Mouse (Mus musculus) lung, postnatal 0 days (tissue): ENCODE measurements around the gene Mprip. TPM values are rescaled to one million over a fixed set of nuclear protein-coding genes. Genes with fewer than 3 reads are reported as not detected.

Experiments
- ATAC-seq: fragments of 200-750 bp; cut with Nextera tagmentation; 2 replicates; pipeline ENCODE4 v1.8.0; 2017; ENCODE audit warnings: moderate library complexity
- DNase-seq: peaks from one replicate; pipeline ENCODE4 v3.0.0-alpha.2; 2016; ENCODE audit warnings: low spot score
- H3K27ac ChIP-seq: fragments of 300-500 bp; sonication (generic); 2 replicates; pipeline ENCODE4 v1.5.1; 2014; ENCODE audit warnings: antibody characterized with exemption, mild to moderate bottlenecking, low read length, mixed read lengths
- H3K27me3 ChIP-seq: fragments of 300-500 bp; sonication (generic); replicated peaks from 2 replicates; pipeline ENCODE4 v1.6.1; 2014; ENCODE audit warnings: low read length, mixed read lengths; ENCODE audit not compliant: insufficient read depth
- H3K36me3 ChIP-seq: fragments of 300-500 bp; sonication (generic); 2 replicates; pipeline ENCODE4 v1.6.1; 2014; ENCODE audit warnings: low read length, mixed read lengths; ENCODE audit not compliant: insufficient read depth
- H3K4me1 ChIP-seq: fragments of 300-500 bp; sonication (generic); 2 replicates; pipeline ENCODE4 v1.6.1; 2014; ENCODE audit warnings: antibody characterized with exemption, low read depth, low read length, mixed read lengths; ENCODE audit not compliant: insufficient read depth
- H3K4me2 ChIP-seq: fragments of 300-500 bp; sonication (generic); replicated peaks from 2 replicates; pipeline ENCODE4 v1.6.1; 2014; ENCODE audit warnings: low read depth, mild to moderate bottlenecking, low read length, moderate library complexity, mixed read lengths
- H3K4me3 ChIP-seq: fragments of 300-500 bp; sonication (generic); 2 replicates; pipeline ENCODE4 v1.5.1; 2014; ENCODE audit warnings: low read depth, low read length
- H3K9ac ChIP-seq: fragments of 300-500 bp; sonication (generic); replicated peaks from 2 replicates; pipeline ENCODE4 v1.6.1; 2014; ENCODE audit warnings: low read depth, mild to moderate bottlenecking
- H3K9me3 ChIP-seq: fragments of 300-500 bp; sonication (generic); 2 replicates; pipeline ENCODE4 v1.6.1; 2016; ENCODE audit warnings: low read length, mixed read lengths
- CTCF ChIP-seq: IDR thresholded peaks from 2 replicates; pipeline ENCODE4 v1.5.1; 2016; ENCODE audit warnings: antibody characterized with exemption, mild to moderate bottlenecking
- EP300 ChIP-seq: IDR thresholded peaks from 2 replicates; pipeline ENCODE4 v1.6.1; 2016; ENCODE audit warnings: antibody characterized with exemption, mild to moderate bottlenecking, control low read depth
- WGBS: fragments of 180-500 bp; shearing (Covaris S2); extraction: QIAGEN DNeasy Blood & Tissue Kit; methylation state at CpG from one replicate; pipeline ENCODE4 v1.1.7; 2014; 5-methylcytosine and 5-hydroxymethylcytosine counted together
- polyA plus RNA-seq: library from polyadenylated mRNA; unstranded; fragments of >200 nt; fragmentation: Nextera tagmentation; extraction: Ambion mirVana; gene quantifications from 2 replicates; pipeline ENCODE4 v1.2.1, GENCODE M21; 2015

Mprip gene
- polyA plus RNA-seq, 1 experiment from 2014 or later = 88.0 TPM

DNA sequence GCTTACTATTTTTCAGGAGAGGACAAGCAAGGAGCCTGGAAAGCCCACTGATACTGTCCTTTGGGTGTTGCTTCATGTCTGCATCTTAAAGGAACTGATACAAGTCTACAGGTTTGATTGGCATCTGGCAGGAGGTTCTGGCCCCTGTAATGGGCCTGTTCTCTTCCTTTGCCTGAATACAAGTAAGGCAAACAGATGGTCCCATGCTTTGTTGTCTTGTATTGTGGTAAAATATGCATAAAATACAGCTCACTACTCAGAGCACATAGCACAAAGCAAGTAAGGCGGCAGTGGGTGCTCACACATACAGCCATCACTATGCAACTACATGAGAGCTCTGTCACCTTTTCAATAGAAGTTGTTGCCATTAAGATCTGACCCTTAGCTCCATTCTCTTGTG, 39.7 kb downstream of the Mprip start:
- Histone ChIP-seq H3K36me3 (peaks cover 14% of the 10 kb centered on the region; the same call in 1 of the 2 replicates), H3K4me2 (no peak overlapping the region), H3K9ac (no peak overlapping the region), H3K27ac (no peak overlapping the region), H3K27me3 (no peaks in the 10 kb centered on the region), H3K9me3 (no peaks in the 10 kb centered on the region), H3K4me1 (peaks cover 14% of the 10 kb centered on the region; the same call in 1 of the 2 replicates), H3K4me3 (no peak overlapping the region)
- TF ChIP-seq EP300 (no peak), CTCF (no peak)
- no peak for ATAC-seq
- 97% methylated on average over 1 of the region's 1 CpGs for WGBS
- no peak for DNase-seq

DNA sequence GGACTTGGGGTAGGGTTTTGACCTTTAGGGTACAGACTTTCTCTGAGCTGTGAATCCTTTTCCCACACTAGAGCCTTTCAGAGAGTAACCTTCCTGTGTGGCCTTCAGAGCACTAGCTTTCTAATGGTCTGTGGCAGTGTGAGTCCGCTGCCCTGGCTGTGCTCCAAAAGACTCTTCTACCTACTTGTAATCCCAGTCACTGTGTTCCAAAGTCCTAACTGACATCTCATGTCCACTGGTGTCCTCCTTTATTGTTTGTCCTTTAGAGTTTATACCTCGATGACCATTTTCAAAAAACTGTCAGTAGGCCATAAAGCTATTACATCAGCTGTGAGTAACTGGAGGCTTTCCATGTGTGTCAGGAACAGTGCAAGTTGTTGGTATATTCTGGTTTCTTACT, 44.0 kb downstream of the Mprip start:
- Histone ChIP-seq H3K4me3 (no peak overlapping the region), H3K27ac (no peak overlapping the region), H3K9ac (no peak overlapping the region), H3K4me1 (peaks cover 24% of the 10 kb centered on the region; the same call in 1 of the 2 replicates), H3K27me3 (no peaks in the 10 kb centered on the region), H3K36me3 (no peaks in the 10 kb centered on the region), H3K9me3 (no peaks in the 10 kb centered on the region), H3K4me2 (no peak overlapping the region)
- TF ChIP-seq CTCF (no peak), EP300 (no peak)
- DNase-seq (peak; percentile 10), ATAC-seq (no peak)
- WGBS = 54% methylated on average over 2 of the region's 2 CpGs

DNA sequence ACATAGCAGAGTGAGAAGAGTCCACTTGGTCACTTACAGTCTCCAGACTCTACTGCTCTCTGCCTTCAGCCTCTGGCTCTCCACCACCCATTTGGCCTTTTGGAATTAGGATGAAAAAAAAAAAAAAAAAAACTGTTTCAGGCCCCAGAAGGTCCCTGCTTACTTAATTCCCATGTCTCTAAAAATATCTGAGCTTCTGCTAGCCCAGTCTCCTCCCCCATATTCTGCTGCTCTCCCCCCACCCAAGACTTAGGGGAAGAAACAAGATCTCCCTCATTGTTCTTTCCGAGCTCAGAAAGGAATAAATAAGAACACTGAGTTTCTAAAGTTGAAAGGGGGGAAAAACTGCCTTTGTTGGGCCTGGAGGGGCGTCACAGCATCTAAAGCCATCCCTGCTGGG, 46.4 kb downstream of the Mprip start:
- peak overlapping the region; percentile 17; the same call in 1 of the 2 replicates for H3K4me2 ChIP-seq
- peaks cover 24% of the 10 kb centered on the region; the same call in 1 of the 2 replicates for H3K4me1 ChIP-seq
- H3K36me3 ChIP-seq = no peaks in the 10 kb centered on the region
- H3K27me3 ChIP-seq = no peaks in the 10 kb centered on the region
- ATAC-seq (peak; percentile 59), DNase-seq (peak; percentile 71)
- H3K27ac ChIP-seq = peak overlapping the region; percentile 87
- no peak overlapping the region for H3K4me3 ChIP-seq
- H3K9ac ChIP-seq = no peak overlapping the region
- whole genome bisulfite sequencing = 30% methylated on average over 2 of the region's 2 CpGs
- H3K9me3 ChIP-seq = no peaks in the 10 kb centered on the region
- no peak for TF ChIP-seq EP300
- no peak for TF ChIP-seq CTCF

DNA sequence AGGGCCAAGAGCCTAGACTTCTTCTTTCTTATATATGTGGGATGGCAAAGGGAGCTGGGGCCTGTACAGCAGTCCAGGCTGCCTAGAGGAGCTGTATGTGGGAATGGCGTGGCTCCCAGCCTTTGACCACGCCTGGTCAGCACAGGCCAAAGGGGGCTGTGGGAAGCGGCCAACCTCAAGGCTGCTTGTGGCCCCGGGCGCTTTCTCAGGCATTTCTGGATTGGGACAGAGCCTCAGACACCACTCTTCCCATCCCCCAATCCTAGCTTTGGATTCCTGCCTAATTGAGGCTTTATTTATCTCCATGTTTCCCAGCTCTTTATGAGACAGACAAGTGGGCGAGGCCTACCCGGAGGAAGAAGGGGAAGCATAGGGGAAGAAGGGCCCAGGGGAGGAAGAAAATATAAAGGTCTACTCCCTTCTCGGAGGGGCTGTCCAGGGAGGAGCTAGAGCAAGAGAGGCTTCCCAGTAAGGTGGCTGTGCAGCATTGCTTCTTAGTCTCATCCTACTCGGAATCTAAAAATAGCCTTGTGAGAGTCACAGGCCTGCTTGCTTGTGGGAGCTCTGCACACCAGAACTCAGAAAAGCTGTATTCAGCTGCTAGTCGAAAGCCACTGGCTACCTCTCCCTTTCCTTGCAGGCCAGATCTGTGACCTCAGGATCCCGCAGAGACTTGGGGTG, 47.0 kb downstream of the Mprip start:
- Histone ChIP-seq H3K27ac (peak overlapping the region; percentile 87), H3K4me3 (no peak overlapping the region), H3K9ac (no peak overlapping the region), H3K4me2 (peak overlapping the region; percentile 17; the same call in 1 of the 2 replicates), H3K27me3 (no peaks in the 10 kb centered on the region), H3K4me1 (peaks cover 24% of the 10 kb centered on the region; the same call in 1 of the 2 replicates), H3K9me3 (no peaks in the 10 kb centered on the region), H3K36me3 (no peaks in the 10 kb centered on the region)
- WGBS = 27% methylated on average over 11 of the region's 11 CpGs
- peak; percentile 93 for DNase-seq
- ATAC-seq = peak; percentile 94
- TF ChIP-seq EP300 = peak; percentile 39; the same call in 1 of the 2 replicates
- no peak for TF ChIP-seq CTCF

DNA sequence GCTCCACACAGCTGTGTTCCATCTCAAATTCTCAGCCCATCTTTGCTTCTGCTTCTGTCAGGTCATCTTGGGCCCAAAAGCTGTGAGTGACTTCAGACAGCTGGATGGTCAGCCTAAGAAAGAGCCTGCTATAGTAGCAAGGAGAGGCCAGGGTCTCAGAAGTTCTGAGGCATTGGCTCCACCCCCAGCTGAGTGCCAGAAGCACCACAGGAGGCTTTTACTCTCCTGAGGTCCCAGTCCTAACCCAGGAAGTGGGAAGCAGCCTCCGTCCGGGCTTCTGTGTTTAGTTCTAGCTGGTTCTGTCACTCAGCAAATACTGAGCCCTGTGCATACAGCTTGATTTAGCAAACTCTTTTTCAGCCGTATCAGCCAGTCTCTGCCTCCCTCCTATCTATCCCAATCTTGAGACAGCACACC, 54.3 kb downstream of the Mprip start:
- peak; percentile 87 for DNase-seq
- Histone ChIP-seq H3K27ac (peak overlapping the region; percentile 48; the same call in 1 of the 2 replicates), H3K4me1 (peaks cover 11% of the 10 kb centered on the region; the same call in 1 of the 2 replicates)

DNA sequence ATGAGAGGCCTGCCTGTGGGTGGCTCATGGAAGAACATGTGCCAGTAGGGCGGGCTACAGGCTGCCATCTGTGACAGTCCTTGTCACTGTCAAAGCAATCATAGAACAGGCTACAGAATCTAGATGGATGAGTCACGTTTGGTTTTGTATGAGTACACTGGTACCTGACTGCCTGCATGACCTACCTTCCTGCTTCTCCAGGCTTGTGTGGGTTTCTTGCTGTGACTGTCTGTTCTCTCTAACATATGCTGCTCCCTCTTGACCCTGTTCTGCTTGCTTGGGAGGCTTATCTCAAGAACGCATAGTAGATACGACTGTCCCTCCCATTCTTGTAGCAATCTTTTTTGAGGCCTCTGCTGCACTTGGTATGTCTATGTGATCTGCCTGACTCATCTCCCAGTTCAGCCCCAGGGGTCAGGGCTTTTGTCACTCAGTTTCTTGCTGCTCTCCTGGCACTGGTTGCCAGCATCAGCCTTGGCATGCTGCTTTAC, 56.7 kb downstream of the Mprip start:
- no peak for ATAC-seq
- peaks cover 17% of the 10 kb centered on the region; the same call in 1 of the 2 replicates for H3K4me1 ChIP-seq
- H3K4me2 ChIP-seq = no peak overlapping the region
- DNase-seq = no peak
- no peak for TF ChIP-seq EP300
- no peak for TF ChIP-seq CTCF
- H3K4me3 ChIP-seq = no peak overlapping the region
- H3K9me3 ChIP-seq = no peaks in the 10 kb centered on the region
- H3K9ac ChIP-seq = no peak overlapping the region
- 66% methylated on average over 4 of the region's 4 CpGs for WGBS
- no peaks in the 10 kb centered on the region for H3K36me3 ChIP-seq
- no peaks in the 10 kb centered on the region for H3K27me3 ChIP-seq
- no peak overlapping the region for H3K27ac ChIP-seq

More for the DNA sequence above, 54.3 kb downstream of the Mprip start:
- Histone ChIP-seq H3K27me3 (no peaks in the 10 kb centered on the region), H3K9me3 (no peaks in the 10 kb centered on the region), H3K4me3 (no peak overlapping the region), H3K9ac (no peak overlapping the region), H3K36me3 (no peaks in the 10 kb centered on the region), H3K4me2 (no peak overlapping the region)
- TF ChIP-seq CTCF (no peak), EP300 (peak; percentile 76)
- 19% methylated on average over 3 of the region's 3 CpGs for WGBS
- peak; percentile 93 for ATAC-seq
